Mouse (Mus musculus) layer of hippocampus, postnatal 14 days (tissue): ENCODE measurements at regions not wholly inside any gene's neighbourhood (a gene's known extent, or its start where the extent isn't known, plus 50 kb on each side); places are given as distances from the start of the nearest gene placed in this dataset.

Experiments used
- DNase-seq, 2 experiments: peaks; one replicate each; pipeline ENCODE4 v3.0.0; 2021 to 2022; ENCODE audit warnings: low spot score in 2 of 2, mixed read lengths in 1 of 2

DNA sequence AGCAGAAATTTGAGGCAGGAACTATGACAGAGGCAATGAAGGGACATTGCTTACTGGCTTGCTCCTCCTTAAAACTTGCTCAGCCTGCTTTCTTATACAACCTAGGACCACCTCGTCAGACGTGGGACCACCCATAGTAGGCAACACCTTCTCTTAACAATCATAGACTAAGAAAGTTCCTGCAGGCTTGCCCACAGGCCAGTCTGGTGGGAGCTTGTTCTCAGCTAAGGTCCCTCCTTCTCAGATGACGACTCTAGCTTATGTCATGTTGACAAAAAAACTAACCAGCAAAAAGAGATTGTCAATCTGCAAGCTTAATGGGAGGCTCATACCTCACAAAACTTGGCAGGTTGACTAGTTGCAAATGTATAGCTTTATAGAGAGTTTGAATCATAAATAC is 56.5 kb upstream of the Lsm6 start:
- DNase-seq: no peak

DNA sequence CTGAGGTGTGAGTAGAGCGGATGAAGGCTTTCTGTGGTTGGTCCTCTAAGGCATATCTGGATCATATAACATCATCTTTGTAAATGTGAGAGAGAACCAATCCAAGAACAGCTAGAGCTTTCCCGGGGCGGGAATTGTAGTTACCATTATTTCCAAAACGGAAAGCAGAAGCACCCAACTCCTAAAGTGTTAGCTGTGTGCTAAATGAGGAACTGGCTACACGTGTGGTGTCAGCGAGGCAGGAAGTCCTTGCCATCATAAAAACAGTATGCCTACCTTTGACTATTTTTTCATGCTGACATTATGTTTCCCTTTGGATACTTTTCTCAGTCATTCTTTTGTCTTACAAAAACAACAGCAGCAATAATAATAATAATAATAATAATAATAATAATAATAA is 68.8 kb upstream of the Lsm6 start:
- DNase-seq: no peak

DNA sequence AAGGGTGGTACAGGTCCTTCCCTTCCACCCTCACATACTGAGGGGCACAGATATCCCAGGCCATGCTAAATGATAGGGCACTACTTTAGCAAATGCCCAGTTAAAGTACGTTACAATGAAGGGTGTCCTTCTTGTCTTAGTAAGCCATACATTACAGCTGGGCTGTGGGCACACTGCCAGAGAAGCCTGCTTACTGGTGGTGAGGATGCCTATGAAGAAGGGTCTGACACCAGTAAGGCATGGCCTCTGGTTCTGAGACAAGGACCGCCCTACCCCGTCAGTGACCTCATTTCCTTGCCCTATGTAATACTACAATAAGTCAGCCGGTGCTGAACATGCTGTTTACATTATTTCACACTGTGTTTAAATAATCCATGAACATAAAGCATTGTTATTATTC is 69.6 kb upstream of the Lsm6 start:
- DNase-seq: no peak

GRCm38 (mm10) chr8:78899887-78900286 is 78.9 kb upstream of the Lsm6 start:
- DNase-seq: peak; percentile 37 to 57

DNA sequence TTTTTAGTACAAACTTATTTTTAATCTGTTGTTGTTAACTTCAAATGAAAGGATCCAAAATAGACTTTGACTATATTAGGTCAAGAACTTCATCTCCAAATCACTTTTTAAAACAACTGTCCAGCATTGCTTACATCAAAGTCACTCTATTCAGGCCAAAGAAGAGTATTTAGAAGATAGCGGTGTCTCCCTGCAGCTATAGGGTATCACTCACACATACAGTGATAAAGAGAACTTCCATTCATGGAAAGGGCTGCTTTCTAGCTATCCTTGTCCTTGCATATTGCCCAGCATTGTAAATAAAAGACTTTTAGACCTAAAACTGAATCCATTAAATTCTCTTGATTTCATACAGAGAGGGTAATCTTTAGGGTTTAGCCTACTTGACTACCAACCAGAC is 82.1 kb upstream of the Lsm6 start:
- no peak for DNase-seq

GRCm38 (mm10) chr8:78907918-78908317 is 87.0 kb upstream of the Lsm6 start:
- no peak for DNase-seq

DNA sequence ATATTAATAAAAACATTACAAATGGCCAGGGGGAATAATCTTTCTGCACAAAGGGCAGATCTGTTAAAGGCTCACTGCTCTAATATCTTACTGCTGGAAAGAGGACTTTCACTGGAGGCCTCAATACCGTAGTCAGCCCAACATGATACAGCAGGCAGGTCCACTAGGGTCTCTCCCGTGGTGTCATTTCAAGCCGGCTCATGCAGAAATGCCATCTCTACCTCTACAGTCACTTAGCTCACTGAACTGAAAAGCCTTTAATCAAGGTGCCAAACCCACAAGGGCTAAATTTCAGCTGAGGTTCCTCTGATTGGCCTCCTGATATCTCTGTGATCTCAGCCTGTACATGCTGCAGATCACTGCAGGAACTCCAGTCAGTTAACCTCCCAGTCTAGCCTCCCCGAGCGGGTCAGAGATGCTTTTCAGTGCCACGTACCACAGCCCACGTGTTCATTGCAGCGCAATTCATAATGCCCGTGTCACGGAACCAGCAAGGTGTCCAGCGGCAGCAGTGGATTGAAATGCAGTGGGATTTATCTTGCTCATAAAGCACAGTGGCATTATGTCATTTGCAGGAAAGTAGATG is 90.4 kb upstream of the Lsm6 start:
- no peak for DNase-seq

- no peak for DNase-seq
Observed at GRCm38 (mm10) chr8:78912470-78912869, 91.5 kb upstream of the Lsm6 start.

DNA sequence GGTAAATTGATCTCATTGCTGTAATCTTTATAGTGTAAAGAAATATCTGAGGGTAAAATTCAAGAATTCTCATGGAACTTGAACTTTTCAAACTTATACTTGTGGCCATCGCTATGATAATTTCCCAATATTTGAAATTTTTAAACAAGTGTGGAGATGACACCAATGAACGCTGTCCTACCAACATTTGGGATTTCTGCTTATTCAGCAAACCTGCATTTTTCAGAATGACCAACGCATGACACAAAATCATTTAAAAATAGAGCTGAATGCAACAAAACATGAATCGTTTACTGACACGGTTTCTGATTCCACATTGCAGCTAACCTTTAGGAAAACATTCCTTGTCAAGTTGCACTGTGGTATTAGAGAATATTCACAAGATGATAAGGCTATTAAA is 92.9 kb upstream of the Lsm6 start:
- DNase-seq: no peak

- no peak for DNase-seq
Observed at GRCm38 (mm10) chr8:78930610-78931397, 97.4 kb upstream of the Zfp827 start.

- DNase-seq: no peak
Observed at GRCm38 (mm10) chr8:78932069-78932468, 96.2 kb upstream of the Zfp827 start.

DNA sequence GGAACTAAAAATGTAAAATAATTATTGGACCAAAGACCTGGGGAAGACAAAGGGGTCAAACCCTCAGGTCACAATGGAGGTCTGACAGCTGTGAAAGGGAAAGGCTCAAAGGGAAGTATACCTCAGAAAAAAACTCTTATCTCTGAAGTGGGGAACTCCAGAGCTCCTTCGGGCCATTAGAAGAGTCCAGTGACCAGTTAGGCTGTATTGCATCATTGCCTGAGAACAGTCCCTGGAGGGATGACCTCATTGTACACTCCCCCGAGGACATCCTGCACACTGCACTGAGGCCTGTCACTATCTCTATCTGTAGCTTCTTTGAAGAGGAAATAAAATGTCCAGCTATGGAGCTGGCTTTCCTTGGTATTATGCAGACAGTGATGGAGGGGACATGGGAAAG is 88.2 kb upstream of the Zfp827 start:
- no peak for DNase-seq

GRCm38 (mm10) chr8:78941558-78941957 is 86.7 kb upstream of the Zfp827 start:
- DNase-seq: peak in 1 of 2 experiments; percentile 1

GRCm38 (mm10) chr8:78944367-78944766 is 83.9 kb upstream of the Zfp827 start:
- DNase-seq: no peak

DNA sequence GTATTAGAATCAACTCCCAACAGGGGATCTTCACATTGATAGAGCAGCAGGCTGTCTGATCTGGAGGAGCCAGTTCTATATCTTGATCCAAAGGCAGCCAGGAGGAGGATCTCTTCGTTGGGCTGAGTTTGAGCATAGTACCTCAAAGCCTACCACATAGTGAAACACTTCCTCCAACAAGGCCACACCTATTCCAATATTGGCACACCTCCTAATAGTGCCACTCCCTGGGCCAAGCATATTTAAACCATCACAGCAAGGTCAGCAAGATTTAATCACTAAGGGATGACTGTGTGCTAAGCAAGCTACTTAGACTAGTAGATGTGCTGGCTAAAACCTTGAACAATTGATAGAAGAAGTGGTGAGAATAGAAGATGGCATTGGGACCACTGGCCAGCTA is 82.6 kb upstream of the Zfp827 start:
- no peak for DNase-seq

DNA sequence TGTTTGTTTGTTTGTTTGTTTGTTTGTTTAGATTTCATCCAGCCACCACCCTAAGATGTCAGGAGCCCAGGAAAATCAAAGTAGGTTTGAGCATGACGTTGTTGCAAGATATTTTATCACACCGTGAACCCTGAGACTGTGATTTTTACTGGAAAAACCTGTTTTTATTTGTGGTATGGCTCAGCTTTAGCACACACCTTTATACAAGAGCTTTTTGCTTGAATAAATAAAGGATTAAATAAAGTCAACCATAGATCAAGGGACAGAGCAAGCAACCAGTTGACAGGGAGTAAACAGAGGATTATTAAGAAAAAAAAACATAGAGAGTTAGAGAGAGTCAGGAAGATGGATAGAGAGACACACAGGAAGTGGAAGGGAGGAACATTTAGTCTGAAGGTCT is 82.2 kb upstream of the Zfp827 start:
- no peak for DNase-seq

DNA sequence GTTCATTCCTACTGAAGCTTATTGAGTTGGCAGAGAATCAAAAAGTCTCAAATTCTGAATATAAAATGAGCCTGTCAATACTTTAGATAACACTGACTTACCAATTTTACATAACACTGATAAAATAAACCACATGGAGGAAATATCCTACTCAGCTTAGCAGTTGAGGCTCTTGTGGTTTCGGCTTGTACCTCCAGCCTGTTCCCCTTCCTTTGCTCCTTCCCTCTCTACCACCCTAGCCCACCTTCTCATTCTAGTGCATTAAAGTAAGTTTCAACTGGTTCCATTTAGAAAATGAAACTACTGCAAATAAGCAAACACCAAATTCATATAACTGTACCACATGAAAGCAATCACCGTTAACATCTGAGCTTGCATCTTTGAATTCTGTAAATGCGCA is 53.2 kb upstream of the Zfp827 start:
- no peak for DNase-seq
